Mouse (Mus musculus) kidney, embryonic 15.5 days (tissue): ENCODE data around the gene Tax1bp1. TPM values are rescaled to one million over a fixed set of nuclear protein-coding genes. Genes with fewer than 3 reads are reported as not detected.

Experiments
- ATAC-seq: fragments of 200-750 bp; cut with Nextera tagmentation; replicated peaks from 2 replicates; pipeline ENCODE4 v1.8.0; 2017; ENCODE audit warnings: moderate TSS enrichment; ENCODE audit not compliant: low FRiP score
- H3K27ac ChIP-seq: fragments of 300-500 bp; sonication (generic); 2 replicates; pipeline ENCODE4 v1.5.1; 2015; ENCODE audit warnings: mild to moderate bottlenecking, inconsistent platforms
- H3K27me3 ChIP-seq: fragments of 300-500 bp; sonication (generic); 2 replicates; pipeline ENCODE4 v1.6.1; 2015; ENCODE audit warnings: inconsistent platforms
- H3K36me3 ChIP-seq: fragments of 300-500 bp; sonication (generic); 2 replicates; pipeline ENCODE4 v1.6.1; 2015; ENCODE audit warnings: inconsistent platforms
- H3K4me1 ChIP-seq: fragments of 300-500 bp; sonication (generic); 2 replicates; pipeline ENCODE4 v1.6.1; 2015; ENCODE audit warnings: inconsistent platforms
- H3K4me2 ChIP-seq: fragments of 300-500 bp; sonication (generic); 2 replicates; pipeline ENCODE4 v1.6.1; 2015; ENCODE audit warnings: moderate library complexity, mild to moderate bottlenecking, inconsistent platforms
- H3K4me3 ChIP-seq: fragments of 300-500 bp; sonication (generic); replicated peaks from 2 replicates; pipeline ENCODE4 v1.5.1; 2015; ENCODE audit warnings: mild to moderate bottlenecking, inconsistent platforms
- H3K9ac ChIP-seq: fragments of 300-500 bp; sonication (generic); 2 replicates; pipeline ENCODE4 v1.6.1; 2015; ENCODE audit warnings: mild to moderate bottlenecking, inconsistent platforms
- H3K9me3 ChIP-seq: fragments of 300-500 bp; sonication (generic); replicated peaks from 2 replicates; pipeline ENCODE4 v1.6.1; 2016; ENCODE audit warnings: inconsistent platforms
- WGBS: fragments of 180-500 bp; shearing (Covaris S2); methylation state at CpG from one replicate; pipeline ENCODE4 v1.1.7; 2015; ENCODE audit warnings: mixed read lengths; 5-methylcytosine and 5-hydroxymethylcytosine counted together
- polyA plus RNA-seq: library from polyadenylated mRNA; unstranded; fragments of >200 nt; fragmentation: Nextera tagmentation; extraction: Ambion mirVana; gene quantifications from 2 replicates; pipeline ENCODE4 v1.2.1, GENCODE M21; 2015

Gene Tax1bp1
- polyA plus RNA-seq, 1 experiment from 2014 or later: 133 TPM

DNA sequence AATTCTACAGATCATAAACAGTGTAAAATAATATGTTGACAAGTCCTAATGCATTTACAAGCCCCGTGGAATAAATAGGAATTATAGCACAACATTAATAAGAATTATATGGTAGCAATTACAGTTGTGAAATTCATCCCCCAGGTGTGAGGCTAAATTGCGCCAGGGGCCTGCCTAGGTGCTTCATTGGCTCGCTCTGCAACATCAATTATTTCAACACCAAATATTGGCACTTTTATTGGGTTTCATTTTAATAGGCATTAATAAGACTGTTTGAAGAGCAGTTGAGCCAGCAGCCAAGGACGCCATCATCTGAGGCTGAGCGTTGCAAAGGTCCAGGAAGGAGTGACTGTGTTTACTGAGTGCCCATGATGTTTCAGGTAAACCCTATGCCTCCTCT is 65.0 kb downstream of the Tax1bp1 start:
- H3K27me3 ChIP-seq: no peaks in the 10 kb centered on the region
- ATAC-seq: no peak
- no peak overlapping the region for H3K27ac ChIP-seq
- no peaks in the 10 kb centered on the region for H3K36me3 ChIP-seq
- H3K4me1 ChIP-seq: no peaks in the 10 kb centered on the region
- H3K4me2 ChIP-seq: no peak overlapping the region
- WGBS: 73% methylated on average over 5 of the region's 5 CpGs
- no peak overlapping the region for H3K4me3 ChIP-seq
- H3K9ac ChIP-seq: no peak overlapping the region
- no peaks in the 10 kb centered on the region for H3K9me3 ChIP-seq

DNA sequence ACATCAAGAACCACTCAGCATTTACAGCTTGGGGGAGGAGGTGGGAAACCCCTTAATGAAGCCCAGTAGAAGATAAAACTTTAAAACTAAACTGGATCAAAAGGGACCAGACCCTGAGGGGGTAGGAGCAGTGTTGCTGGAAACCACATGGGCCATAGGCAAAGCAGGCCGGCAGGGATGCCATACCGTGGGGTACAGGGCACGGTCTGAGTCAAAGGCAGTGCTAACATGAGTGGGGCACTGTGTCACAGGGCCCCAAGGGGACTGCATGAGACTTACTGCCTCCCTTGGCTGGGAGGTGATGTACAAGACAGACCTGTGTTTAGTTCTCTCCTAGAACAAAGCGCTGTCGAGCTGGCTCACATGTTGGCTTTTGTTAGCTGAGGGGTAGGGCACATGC is 66.0 kb downstream of the Tax1bp1 start:
- H3K9ac ChIP-seq: no peak overlapping the region
- H3K4me2 ChIP-seq: no peak overlapping the region
- no peaks in the 10 kb centered on the region for H3K4me1 ChIP-seq
- no peaks in the 10 kb centered on the region for H3K9me3 ChIP-seq
- H3K4me3 ChIP-seq: no peak overlapping the region
- no peaks in the 10 kb centered on the region for H3K27me3 ChIP-seq
- no peak overlapping the region for H3K27ac ChIP-seq
- ATAC-seq: no peak
- whole genome bisulfite sequencing: 74% methylated on average over 5 of the region's 5 CpGs
- H3K36me3 ChIP-seq: no peaks in the 10 kb centered on the region

DNA sequence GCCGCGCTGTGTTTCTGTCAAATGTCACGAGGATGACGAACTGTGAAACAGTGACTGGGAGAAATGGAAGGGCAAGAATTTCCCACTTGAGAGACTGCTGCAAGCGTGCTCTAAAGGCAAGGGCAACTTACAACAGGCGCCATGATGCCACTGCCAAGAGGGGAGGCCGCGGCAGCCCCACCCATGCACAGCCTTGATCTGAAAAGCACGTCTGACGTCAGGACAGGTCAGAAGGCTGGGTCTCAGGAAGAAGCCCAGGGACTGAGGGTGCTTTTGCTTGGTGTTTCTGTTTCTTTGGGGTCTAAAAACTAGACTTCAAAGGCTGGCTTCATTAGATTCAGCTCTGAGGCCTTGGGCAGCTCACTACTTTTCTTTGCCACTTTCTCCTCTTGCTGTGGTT is 76.8 kb downstream of the Tax1bp1 start:
- Histone ChIP-seq H3K9me3 (no peaks in the 10 kb centered on the region), H3K4me1 (peaks cover 21% of the 10 kb centered on the region), H3K27ac (no peak overlapping the region), H3K9ac (no peak overlapping the region), H3K36me3 (no peaks in the 10 kb centered on the region), H3K4me2 (no peak overlapping the region), H3K4me3 (no peak overlapping the region), H3K27me3 (no peaks in the 10 kb centered on the region)
- no peak for ATAC-seq
- WGBS: 58% methylated on average over 10 of the region's 10 CpGs

DNA sequence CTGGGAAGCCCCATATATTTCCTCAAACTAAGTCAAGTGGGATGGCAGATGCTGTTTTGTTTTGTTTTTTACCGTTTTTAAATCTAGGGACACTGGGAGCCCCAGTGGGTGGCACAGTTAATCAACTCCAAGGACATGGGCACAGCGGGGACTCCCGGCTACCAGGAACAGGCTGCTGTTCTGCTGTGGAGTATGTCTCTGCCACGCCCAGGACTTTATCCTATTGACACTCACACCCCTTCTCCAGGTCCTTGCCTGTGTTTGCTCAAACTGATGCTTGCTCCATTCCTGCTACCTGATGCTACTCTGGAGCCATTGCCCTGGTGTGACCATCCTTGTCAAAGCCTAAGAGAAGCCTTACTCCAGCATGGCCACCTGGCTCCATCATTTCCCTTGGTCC is 77.3 kb downstream of the Tax1bp1 start:
- H3K27ac ChIP-seq: no peak overlapping the region
- no peak overlapping the region for H3K9ac ChIP-seq
- H3K9me3 ChIP-seq: no peaks in the 10 kb centered on the region
- no peaks in the 10 kb centered on the region for H3K36me3 ChIP-seq
- H3K4me3 ChIP-seq: no peak overlapping the region
- H3K4me2 ChIP-seq: no peak overlapping the region
- H3K4me1 ChIP-seq: peaks cover 26% of the 10 kb centered on the region
- no peak for ATAC-seq
- no peaks in the 10 kb centered on the region for H3K27me3 ChIP-seq
- 87% methylated on average over 4 of the region's 4 CpGs for WGBS

DNA sequence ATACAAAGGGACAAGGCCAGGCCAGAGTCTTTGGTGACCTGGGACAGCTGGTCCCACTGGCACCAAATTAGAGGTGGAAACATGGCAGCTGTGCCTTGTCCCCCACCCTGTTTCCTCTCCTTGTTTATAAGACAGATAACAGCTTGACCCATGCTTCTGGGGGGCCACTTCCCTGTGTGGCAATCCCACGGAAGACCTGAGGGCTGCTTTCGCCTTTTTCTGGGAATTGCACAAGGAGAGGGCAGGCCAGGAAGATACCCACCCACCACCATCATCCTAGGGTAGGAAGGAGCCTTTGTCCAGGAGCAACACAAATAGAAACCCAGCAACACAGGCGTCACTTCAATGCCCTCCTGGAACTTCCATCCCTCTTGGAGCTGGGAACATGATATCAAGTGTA is 78.9 kb downstream of the Tax1bp1 start:
- WGBS: 65% methylated on average over 3 of the region's 3 CpGs
- no peaks in the 10 kb centered on the region for H3K36me3 ChIP-seq
- no peak for ATAC-seq

DNA sequence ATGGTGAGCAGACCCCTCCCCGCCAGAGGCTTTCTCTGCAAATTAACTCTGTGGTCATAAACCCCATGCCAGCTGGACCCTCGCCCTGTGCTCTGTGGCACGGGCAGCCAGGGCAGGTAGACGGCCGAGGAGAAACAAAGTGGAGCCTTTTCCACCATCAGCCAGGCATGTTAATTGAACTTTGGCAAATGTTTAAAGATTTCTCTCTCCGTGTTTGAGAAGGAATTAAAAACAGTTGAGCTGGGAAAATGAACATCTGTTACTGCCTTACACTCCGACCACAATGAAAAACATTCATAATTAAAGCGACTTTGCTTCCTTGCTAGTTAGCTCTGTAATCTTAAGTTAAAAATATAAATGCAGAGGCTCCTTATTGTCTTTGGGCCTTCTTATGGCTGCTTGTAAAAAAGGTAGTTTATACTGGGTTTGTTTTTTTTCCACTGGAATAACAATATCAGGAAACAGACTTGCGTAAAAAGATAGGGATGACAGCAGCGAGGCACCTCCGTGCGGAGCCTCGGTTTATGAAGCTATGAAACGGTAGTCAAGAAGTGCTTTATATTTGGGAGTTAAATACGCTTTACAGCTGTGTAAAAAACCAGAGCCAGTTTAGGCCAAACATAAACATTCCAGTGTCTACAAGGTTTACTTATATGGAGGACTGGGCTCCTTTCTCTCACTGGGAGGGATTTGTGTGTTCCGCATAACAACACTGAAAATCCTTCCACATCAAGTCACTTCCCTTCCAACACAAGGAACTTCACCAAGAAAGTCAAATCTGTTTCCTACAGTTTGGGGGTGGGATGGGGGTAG is 81.7 kb downstream of the Tax1bp1 start:
- peak overlapping the region; percentile 4 for H3K4me2 ChIP-seq
- ATAC-seq: no peak

More for the DNA sequence above, 78.9 kb downstream of the Tax1bp1 start:
- no peaks in the 10 kb centered on the region for H3K9me3 ChIP-seq
- no peaks in the 10 kb centered on the region for H3K27me3 ChIP-seq
- H3K9ac ChIP-seq: no peak overlapping the region
- no peak overlapping the region for H3K4me3 ChIP-seq
- no peak overlapping the region for H3K4me2 ChIP-seq
- H3K4me1 ChIP-seq: peaks cover 43% of the 10 kb centered on the region
- no peak overlapping the region for H3K27ac ChIP-seq

DNA sequence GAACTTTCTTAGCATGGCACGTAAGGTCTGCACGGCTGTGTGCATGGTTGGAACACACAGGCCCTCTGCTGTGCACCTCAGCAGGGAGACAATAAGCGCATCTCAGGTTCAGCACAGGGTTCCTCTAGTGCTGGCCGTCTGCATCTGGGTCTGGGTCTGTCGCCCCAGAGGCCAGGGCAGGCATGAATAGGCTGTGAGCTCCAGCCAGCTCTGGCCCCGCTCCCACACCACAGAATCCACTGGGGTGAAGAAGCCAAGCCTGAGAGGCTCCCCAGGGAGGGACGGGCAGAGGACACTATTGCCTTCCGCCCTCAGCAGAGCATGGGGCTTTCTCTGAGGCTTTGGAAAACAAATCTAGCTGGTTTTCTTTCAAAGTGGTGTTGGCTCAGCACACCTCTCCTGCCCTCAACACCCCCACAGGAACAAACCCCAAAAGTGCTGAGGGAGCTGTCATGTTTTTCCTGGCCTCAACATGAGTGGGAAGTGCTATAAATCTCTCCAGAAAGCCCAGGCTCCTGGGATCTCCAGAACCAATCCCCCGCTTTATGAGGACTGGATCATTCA is 82.6 kb downstream of the Tax1bp1 start:
- Histone ChIP-seq H3K4me1 (peaks cover 46% of the 10 kb centered on the region), H3K36me3 (no peaks in the 10 kb centered on the region), H3K4me2 (no peak overlapping the region), H3K9ac (no peak overlapping the region), H3K27ac (peak overlapping the region; percentile 75), H3K4me3 (no peak overlapping the region), H3K9me3 (no peaks in the 10 kb centered on the region), H3K27me3 (no peaks in the 10 kb centered on the region)
- ATAC-seq: 0 out of 2 replicates have a peak, but pooled peaks have one; percentile 44
- WGBS: 42% methylated on average over 9 of the region's 9 CpGs

More for the DNA sequence above, 81.7 kb downstream of the Tax1bp1 start:
- Histone ChIP-seq H3K36me3 (no peaks in the 10 kb centered on the region), H3K4me3 (no peak overlapping the region), H3K27me3 (no peaks in the 10 kb centered on the region), H3K9ac (no peak overlapping the region), H3K4me1 (peaks cover 46% of the 10 kb centered on the region), H3K27ac (peak overlapping the region; percentile 75), H3K9me3 (no peaks in the 10 kb centered on the region)
- 34% methylated on average over 16 of the region's 16 CpGs for WGBS

DNA sequence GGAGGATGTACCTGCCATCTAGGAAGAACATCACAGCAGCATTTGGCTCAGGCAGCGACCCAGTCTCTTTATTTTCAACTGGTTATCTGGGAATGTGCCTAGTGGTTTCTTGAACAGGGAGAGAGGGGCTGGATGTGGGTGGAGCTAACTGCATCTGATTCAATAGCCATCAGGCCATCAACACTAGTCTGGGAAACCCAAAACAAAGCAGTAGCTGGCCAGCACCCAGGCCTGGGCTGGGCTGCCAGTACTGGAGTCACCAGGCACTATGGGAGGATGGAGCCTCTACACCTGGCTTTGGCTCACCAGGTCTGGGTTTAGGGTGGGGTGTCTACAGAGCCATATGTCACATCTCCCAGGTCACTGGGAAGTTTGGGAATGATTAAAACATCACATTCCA is 83.2 kb downstream of the Tax1bp1 start:
- Histone ChIP-seq H3K27me3 (no peaks in the 10 kb centered on the region), H3K4me1 (peaks cover 50% of the 10 kb centered on the region), H3K9me3 (no peaks in the 10 kb centered on the region), H3K4me3 (no peak overlapping the region), H3K9ac (no peak overlapping the region), H3K27ac (peak overlapping the region; percentile 75; the same call in 1 of the 2 replicates), H3K4me2 (no peak overlapping the region), H3K36me3 (no peaks in the 10 kb centered on the region)
- peak; percentile 53; the same call in 1 of the 2 replicates for ATAC-seq
- 60% methylated on average over 1 of the region's 1 CpGs for WGBS

DNA sequence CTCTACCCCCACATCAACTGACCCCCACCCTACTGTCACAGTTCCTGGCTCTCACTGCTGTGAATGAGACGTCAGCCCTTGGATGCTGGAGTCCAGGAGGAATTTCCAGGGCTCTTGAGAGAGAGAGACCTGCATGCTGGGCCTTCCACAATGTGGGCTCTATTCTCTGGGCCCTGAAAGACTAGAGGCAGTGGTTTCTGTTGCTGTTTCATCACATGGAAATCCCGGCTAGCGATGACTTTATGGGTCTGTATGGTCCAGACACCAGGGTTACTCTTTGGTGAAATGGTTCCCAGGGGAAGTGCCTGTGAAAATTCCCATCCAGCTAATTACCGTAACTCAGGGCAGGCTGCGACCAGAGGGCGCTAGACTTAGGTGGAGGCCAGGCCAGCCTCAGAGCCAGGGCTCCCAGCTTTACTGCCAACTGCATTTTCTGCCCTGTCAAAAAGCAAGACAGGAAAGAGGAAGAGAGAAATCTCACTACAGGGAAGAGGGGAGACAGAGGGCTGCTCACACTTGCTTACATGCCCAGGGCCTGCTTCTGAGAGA is 83.8 kb downstream of the Tax1bp1 start:
- Histone ChIP-seq H3K27me3 (no peaks in the 10 kb centered on the region), H3K9me3 (no peaks in the 10 kb centered on the region), H3K9ac (no peak overlapping the region), H3K27ac (peak overlapping the region; percentile 43), H3K4me1 (peaks cover 54% of the 10 kb centered on the region), H3K4me2 (no peak overlapping the region), H3K36me3 (no peaks in the 10 kb centered on the region), H3K4me3 (no peak overlapping the region)
- ATAC-seq: no peak
- 34% methylated on average over 6 of the region's 6 CpGs for WGBS

DNA sequence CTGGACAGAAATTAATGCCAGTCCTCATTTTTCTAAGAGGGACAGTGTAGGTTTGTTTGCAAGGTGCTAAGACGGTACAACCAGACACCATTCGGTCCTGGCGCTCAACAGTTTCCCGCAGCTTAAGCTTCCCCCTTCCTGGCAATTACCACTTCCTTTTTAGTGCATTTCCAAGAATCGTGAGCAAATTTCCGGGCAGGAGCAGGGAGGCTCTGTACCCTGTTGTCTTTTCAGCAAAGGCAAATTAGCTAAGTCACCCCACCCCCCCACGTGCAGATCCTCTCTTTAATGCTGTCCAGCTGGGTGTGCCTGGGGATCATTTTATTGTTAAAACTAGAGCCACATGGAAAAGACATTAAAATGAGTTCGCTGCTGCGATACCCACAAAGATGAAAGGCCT is 88.7 kb downstream of the Tax1bp1 start:
- no peak for ATAC-seq
- no peak overlapping the region for H3K9ac ChIP-seq
- peak overlapping the region; percentile 18; the same call in 1 of the 2 replicates for H3K4me2 ChIP-seq
- no peak overlapping the region for H3K27ac ChIP-seq
- H3K4me1 ChIP-seq: peaks cover 20% of the 10 kb centered on the region
- 48% methylated on average over 9 of the region's 9 CpGs for WGBS
- H3K9me3 ChIP-seq: no peaks in the 10 kb centered on the region
- H3K4me3 ChIP-seq: no peak overlapping the region
- no peaks in the 10 kb centered on the region for H3K27me3 ChIP-seq
- H3K36me3 ChIP-seq: no peaks in the 10 kb centered on the region

DNA sequence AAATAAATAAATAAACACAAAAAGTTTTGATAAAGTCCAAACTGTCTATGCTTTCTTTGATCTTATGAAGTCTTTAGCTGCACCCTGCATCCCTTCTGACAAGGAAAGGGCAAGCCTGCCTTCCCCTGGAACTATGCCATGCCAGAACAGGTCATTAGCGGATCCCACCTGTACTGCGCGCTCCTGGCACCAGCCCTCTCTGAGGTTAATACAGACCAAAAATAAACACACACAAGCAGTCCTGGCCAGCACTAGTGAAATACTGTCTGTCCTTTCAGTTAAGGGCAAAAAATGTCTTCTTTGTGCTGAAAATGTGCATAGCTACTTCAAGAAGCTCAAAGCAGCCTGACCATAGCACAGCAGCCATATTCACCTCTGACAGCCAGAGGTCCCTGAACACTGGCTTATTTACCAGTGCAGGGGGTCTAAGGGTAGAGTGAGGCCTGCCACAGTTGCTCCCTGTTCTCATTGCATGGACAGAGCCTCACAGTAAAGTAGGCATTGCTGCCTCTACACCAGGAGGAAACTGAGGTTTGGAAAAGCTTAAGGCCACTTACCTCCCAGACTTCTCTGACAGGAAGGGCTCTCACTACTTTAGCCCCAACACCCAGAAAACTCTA is 91.8 kb downstream of the Tax1bp1 start:
- Histone ChIP-seq H3K9me3 (no peaks in the 10 kb centered on the region), H3K36me3 (no peaks in the 10 kb centered on the region), H3K4me1 (peaks cover 14% of the 10 kb centered on the region), H3K9ac (no peak overlapping the region), H3K27ac (no peak overlapping the region), H3K4me3 (no peak overlapping the region), H3K4me2 (no peak overlapping the region), H3K27me3 (no peaks in the 10 kb centered on the region)
- ATAC-seq: no peak
- WGBS: 95% methylated on average over 3 of the region's 3 CpGs
